Mouse (Mus musculus) CD8-positive naive resting alpha-beta T cell, adult 2 months (primary cell): ENCODE results near the gene Hoxb5.
A peak's percentile ranks its signal among the peaks of the same experiment; 100 is the strongest.

Experiments used
- DNase-seq, 2 experiments: peaks; one replicate each; pipeline ENCODE4 v3.0.0; 2022; ENCODE audit warnings: low read depth in 2 of 2, low spot score in 2 of 2

Hoxb5 gene

GRCm38 (mm10) chr11:96316696-96317607, 13.8 kb downstream of the Hoxb5 start:
- DNase-seq, result no peak

GRCm38 (mm10) chr11:96317608-96318367, 14.7 kb downstream of the Hoxb5 start, which contains the start of gene Hoxb4:
TSS of gene Hoxb4 (plus strand) at chr11:96318267.
- no peak for DNase-seq

- peak in 1 of 2 experiments; percentile 46 for DNase-seq
Observed at GRCm38 (mm10) chr11:96318368-96319070, 15.4 kb downstream of the Hoxb5 start.

GRCm38 (mm10) chr11:96319071-96319902, 16.2 kb downstream of the Hoxb5 start:
- no peak for DNase-seq

GRCm38 (mm10) chr11:96319910-96320309, 16.8 kb downstream of the Hoxb5 start:
- no peak for DNase-seq

- DNase-seq, result no peak
Observed at GRCm38 (mm10) chr11:96320688-96321087, 17.6 kb downstream of the Hoxb5 start.

GRCm38 (mm10) chr11:96321846-96322245, 18.7 kb downstream of the Hoxb5 start:
- DNase-seq, result no peak

GRCm38 (mm10) chr11:96322738-96323137, 19.6 kb downstream of the Hoxb5 start:
- DNase-seq, result no peak

- no peak for DNase-seq
Observed at GRCm38 (mm10) chr11:96323154-96323553, 20.0 kb downstream of the Hoxb5 start, which contains the start of gene Hoxb3. TSS of gene Hoxb3 (plus strand) at chr11:96323326.

GRCm38 (mm10) chr11:96324125-96324524, 21.0 kb downstream of the Hoxb5 start:
- no peak for DNase-seq

GRCm38 (mm10) chr11:96324965-96325364, 21.8 kb downstream of the Hoxb5 start:
- no peak for DNase-seq

- DNase-seq, result no peak
Observed at GRCm38 (mm10) chr11:96325747-96326212, 22.6 kb downstream of the Hoxb5 start.

GRCm38 (mm10) chr11:96326705-96327104, 23.6 kb downstream of the Hoxb5 start:
- no peak for DNase-seq

- DNase-seq, result no peak
Observed at GRCm38 (mm10) chr11:96327122-96327521, 24.0 kb downstream of the Hoxb5 start.

- no peak for DNase-seq
Observed at GRCm38 (mm10) chr11:96327750-96328149, 24.6 kb downstream of the Hoxb5 start.

GRCm38 (mm10) chr11:96328605-96329004, 25.5 kb downstream of the Hoxb5 start:
- DNase-seq, result no peak

GRCm38 (mm10) chr11:96332105-96332504, 29.0 kb downstream of the Hoxb5 start:
- DNase-seq, result no peak

- no peak for DNase-seq
Observed at GRCm38 (mm10) chr11:96332618-96333032, 29.5 kb downstream of the Hoxb5 start.

- no peak for DNase-seq
Observed at GRCm38 (mm10) chr11:96333241-96334001, 30.3 kb downstream of the Hoxb5 start.

- DNase-seq, result no peak
Observed at GRCm38 (mm10) chr11:96334002-96334364, 30.8 kb downstream of the Hoxb5 start.
